Mouse (Mus musculus) spleen, postnatal 36 days (tissue): ENCODE results near the gene Tusc1.

ENCODE experiments used
- DNase-seq, 2 experiments: peaks; one replicate each; pipeline ENCODE4 v3.0.0; 2022; ENCODE audit warnings: low spot score in 2 of 2, mixed read lengths in 1 of 2

Gene Tusc1

DNA sequence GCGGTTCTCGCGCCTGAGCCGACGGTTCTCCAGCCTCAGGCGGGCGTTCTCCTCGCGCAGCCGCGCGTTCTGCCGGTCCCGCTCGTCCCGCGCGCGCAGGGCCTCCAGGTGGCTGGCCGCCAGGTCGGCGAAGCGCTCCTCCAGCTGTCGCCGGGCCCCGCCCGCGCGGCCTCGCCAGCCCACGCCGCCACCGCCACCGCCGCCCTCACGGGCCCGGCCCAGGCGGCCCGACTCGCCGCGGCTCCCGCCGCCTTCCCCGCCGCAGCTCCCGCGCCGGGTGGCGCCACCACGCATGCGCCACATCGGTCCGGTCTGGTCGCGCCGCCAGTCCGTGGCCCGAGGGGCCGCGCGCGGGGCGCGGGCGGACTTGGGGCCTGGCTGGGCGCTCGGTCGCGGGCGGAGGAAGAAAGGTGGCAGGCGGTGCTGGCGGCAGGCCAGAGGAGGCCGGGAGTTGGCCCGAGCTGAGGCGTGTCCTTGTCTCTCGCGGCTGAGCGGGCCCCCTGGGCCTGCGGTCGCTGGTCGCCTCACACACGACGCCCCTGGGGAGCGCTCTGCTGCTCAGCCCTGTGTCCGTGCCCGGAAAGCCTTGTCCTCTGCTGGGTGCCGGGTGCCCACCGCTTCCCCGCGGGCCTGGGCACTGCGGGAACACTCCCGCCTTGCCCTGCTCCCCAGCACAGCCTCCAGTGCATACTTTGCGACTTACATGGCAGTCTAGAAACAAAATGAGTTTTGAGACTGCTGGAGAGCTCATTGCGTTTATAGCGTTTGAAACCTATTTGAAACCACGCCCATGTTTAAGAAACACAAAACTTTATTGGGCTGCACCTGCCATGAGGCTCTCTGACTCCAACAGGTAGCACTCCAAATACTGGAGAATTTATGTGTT, at the start of gene Tusc1:
Gene Tusc1, minus strand, starts transcription at position 394 of the 886 bp plus-strand sequence.
- peak; percentile 77 to 81 for DNase-seq

DNA sequence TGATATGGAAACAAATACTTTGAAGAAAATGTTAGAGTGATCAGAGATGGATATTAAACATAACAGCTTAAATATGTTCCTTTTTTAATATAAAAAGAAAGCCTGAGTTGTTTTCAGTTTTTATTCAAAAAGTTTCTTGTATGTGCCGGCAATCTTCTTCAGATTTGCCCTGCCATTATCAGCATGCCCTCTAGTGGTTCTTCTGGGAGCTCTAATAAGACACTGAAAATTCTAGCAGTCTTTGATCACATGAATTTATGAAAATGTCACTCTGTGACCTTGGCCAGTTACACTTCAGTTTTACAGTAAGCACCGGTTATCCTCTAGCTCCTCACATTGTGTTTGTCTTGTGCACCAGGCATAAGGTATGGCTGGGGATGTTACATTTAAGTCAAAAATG, 17.6 kb upstream of the Tusc1 start:
- DNase-seq, result no peak

DNA sequence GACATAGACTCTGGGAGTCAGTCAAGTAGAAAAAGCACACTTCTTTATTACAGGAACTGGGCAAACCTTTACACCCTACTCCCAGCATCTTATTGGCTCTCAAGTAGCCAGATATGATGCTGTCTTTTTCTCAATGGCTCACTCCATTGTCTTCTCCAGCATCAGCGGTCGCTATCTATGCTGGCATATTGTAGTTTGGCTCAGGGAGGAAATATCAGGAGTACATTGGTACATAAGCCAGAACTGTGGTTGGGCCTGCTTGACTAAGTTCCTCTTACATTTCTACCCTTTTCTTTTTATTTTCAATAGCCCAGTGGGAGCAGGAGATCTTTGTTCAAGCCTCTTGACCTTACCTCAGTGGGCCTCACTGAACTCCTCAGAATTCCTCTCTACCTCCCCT, 9.0 kb upstream of the Tusc1 start:
- no peak for DNase-seq

DNA sequence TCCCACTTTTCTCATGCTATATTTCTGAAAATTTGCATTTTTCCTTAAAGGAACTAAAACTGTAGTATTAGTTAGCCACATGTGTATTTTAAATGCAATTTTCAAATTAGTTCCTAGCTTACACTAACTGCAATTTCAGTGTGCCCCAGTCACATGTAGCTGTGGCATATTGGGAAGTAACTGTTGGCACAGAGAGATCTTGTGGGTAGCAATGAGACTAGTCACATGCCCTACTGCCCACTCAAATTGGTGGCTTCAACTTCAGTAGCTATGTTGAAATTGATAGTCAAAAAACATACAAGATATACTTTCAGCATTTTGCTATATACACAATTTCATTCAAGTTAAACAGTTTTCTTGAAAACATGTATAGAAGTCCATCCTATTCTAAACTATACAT, 6.3 kb upstream of the Tusc1 start:
- DNase-seq, result no peak

DNA sequence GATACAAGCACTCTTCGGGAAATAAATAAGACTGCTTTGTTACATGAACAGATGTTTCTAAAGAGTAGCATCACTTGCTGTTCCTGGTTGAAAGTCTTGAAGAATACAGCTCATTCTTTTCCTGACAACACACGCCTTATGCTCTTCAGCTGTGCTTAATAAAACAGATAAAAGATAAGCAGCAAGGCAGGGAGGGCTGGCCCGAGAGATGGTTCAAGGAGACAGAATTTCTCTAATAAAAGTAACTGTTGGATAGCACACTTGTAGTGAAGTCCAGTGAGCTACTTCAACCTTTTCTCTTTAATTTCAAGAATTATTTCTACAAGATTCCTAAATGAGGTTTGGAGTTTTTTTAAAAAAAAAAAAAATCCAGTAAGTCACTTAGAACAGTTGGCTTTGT, 2.7 kb upstream of the Tusc1 start:
- DNase-seq, result no peak

DNA sequence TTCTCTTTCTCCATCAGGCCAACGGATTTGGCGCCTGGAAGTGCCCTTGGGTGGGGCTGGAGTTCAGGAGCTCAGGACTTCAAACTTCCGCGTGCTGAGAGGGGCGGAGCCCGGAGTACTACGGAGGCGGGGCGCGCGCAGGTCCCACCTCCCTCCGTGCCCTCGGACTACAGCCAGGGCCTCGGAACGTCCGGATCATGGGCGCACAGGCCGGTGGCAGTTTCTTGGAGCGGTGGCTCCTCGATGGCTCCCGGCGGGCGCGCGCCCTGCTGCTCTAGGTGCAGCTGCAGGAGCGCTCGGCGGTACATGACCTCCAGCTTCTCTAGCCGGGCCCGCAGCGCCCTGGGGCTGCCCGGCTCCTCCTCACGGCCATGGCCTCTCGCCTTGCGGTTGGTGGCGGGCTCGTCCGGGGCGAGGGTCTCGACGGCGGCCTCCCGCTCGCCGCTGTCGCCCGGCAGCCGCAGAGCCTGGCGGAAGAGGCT, 634 bp downstream of the Tusc1 start:
- peak; percentile 81 to 86 for DNase-seq

DNA sequence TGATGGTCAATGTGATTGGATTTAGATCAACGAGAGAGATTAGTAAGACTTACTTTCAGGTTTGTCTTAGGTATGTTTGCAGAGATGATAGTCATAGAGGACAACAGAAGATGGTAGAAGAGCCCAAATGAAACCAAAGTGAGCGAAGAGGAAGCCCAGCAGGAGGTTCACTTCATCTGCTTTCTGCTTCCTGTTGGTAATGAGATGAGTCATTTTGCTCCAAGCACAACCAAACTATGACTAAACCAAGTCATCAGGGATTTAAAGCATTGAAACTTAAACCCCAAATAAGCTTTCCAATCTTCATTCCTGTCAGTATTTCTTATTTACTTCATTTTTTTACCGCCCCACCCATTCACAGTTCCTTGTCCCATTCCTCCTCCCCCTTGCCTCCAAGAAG, 27.8 kb downstream of the Tusc1 start:
- no peak for DNase-seq

DNA sequence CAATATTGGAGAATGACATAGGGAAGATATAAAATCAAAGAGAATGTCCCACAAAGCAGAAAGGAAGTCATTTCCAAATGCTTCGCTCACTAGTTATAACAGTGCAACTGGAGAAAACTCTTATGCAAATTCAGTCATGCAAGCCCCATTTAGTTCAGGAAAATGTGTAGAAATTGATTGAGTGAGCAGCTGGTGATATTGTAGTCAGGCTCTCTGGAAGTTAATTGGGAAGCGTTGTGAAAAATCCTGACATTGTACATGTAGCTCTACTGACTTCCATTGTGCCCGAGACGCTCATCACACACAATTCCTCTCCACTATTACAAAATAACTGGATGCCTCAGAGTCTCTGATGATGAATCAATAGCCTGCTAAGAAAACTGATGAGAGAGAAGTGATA, 49.2 kb downstream of the Tusc1 start:
- no peak for DNase-seq
